Mouse (Mus musculus) lung, embryonic 16.5 days (tissue): ENCODE measurements around the gene Srm. TPM values are rescaled to one million over a fixed set of nuclear protein-coding genes. Genes with fewer than 3 reads are reported as not detected.

Experiments
- ATAC-seq: fragments of 200-750 bp; cut with Nextera tagmentation; 2 replicates; pipeline ENCODE4 v1.8.0; 2017; ENCODE audit warnings: low read depth, mild to moderate bottlenecking, moderate library complexity
- H3K27ac ChIP-seq: fragments of 300-500 bp; sonication (generic); 2 replicates; pipeline ENCODE4 v1.5.1; 2014; ENCODE audit warnings: mild to moderate bottlenecking, control low read depth, low read length
- H3K27me3 ChIP-seq: fragments of 300-500 bp; sonication (generic); 2 replicates; pipeline ENCODE4 v1.6.1; 2014; ENCODE audit warnings: low read depth, low read length, mixed read lengths; ENCODE audit not compliant: control insufficient read depth, insufficient read depth
- H3K36me3 ChIP-seq: fragments of 300-500 bp; sonication (generic); 2 replicates; pipeline ENCODE4 v1.6.1; 2014; ENCODE audit warnings: low read length; ENCODE audit not compliant: control insufficient read depth, insufficient read depth
- H3K4me1 ChIP-seq: fragments of 300-500 bp; sonication (generic); replicated peaks from 2 replicates; pipeline ENCODE4 v1.6.1; 2014; ENCODE audit warnings: low read length, mixed read lengths; ENCODE audit not compliant: control insufficient read depth, insufficient read depth
- H3K4me2 ChIP-seq: fragments of 300-500 bp; sonication (generic); 2 replicates; pipeline ENCODE4 v1.6.1; 2014; ENCODE audit warnings: low read depth, low read length, control low read depth
- H3K4me3 ChIP-seq: fragments of 300-500 bp; sonication (generic); 2 replicates; pipeline ENCODE4 v1.5.1; 2014; ENCODE audit warnings: mild to moderate bottlenecking, low read length, control low read depth
- H3K9ac ChIP-seq: fragments of 300-500 bp; sonication (generic); 2 replicates; pipeline ENCODE4 v1.6.1; 2014; ENCODE audit warnings: low read length, control low read depth
- H3K9me3 ChIP-seq: fragments of 300-500 bp; sonication (generic); 2 replicates; pipeline ENCODE4 v1.6.1; 2016; ENCODE audit warnings: low read length; ENCODE audit not compliant: control insufficient read depth
- WGBS: fragments of 180-500 bp; shearing (Covaris S2); extraction: QIAGEN DNeasy Blood & Tissue Kit; methylation state at CpG from one replicate; pipeline ENCODE4 v1.1.7; 2014; 5-methylcytosine and 5-hydroxymethylcytosine counted together
- polyA plus RNA-seq: library from polyadenylated mRNA; unstranded; fragments of >200 nt; fragmentation: Nextera tagmentation; extraction: Ambion mirVana; gene quantifications from 2 replicates; pipeline ENCODE4 v1.2.1, GENCODE M21; 2015

Srm gene
- polyA plus RNA-seq, 1 experiment from 2014 or later = 126 TPM

DNA sequence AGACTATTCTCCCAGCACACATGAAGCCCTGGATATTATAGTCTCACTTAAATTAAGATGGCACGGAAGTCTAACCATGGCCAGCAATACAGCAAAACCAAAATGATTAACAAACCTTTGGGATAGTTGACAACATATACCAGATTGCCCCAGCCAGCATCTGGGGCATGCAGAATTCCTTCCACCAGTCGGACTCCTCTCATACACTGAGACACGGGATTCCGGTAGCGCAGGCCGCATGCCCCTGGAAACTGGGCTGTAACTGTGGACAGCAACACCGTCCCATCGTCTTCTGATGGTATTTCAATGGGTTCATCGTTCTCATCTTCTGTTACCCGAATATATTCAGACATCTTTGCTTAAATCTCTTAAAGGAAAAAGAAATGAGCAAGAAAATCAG, 33.7 kb downstream of the Srm start:
- Histone ChIP-seq H3K36me3 (peaks cover 40% of the 10 kb centered on the region), H3K27ac (no peak overlapping the region), H3K4me2 (peak overlapping the region; percentile 70), H3K9me3 (no peaks in the 10 kb centered on the region), H3K4me3 (peak overlapping the region; percentile 97), H3K9ac (0 out of 2 replicates have a peak overlapping the region, but pooled peaks have one; percentile 5), H3K4me1 (peaks cover 22% of the 10 kb centered on the region), H3K27me3 (no peaks in the 10 kb centered on the region)
- ATAC-seq = no peak
- 74% methylated on average over 10 of the region's 10 CpGs for WGBS

DNA sequence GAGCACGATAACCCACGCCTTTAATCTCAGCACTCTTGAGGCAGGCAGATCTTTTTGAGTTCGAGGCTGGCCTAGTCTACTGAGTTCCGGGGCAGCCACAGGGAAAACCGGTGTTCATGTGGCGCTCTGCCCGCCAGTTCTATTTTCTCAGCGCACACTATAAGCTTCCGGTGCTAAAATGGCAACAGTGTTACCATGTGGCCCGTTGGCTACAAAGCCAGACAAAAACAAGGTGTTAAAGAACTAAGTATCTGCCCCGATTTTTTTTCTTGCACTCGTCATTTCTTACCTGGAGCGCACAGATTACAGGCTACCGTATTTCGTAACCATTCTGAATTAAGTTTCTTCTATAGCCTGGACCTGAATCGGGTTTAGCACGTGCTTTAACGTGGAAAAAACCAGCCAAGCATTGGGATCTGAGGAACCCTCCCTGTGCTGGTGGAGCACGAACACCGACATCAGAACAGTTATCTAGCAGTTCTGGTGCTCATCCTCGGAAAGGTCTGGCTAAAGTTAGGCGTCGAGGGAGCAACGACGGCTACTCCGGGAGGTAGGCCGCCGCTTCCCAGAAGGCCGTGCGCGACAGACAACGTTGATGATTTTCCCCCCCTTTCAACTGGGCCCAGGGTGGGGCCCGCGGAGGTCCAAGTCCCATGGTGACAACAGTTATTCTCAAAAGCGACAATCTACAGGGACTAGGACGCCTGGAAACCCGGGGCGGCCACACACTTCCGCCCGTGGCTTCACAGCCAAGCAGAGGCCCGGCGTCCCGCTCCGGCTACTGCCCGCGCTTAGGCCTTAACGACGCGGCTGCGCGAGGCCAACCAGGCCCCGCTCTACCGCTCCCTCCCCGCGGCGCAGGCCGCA, 34.7 kb downstream of the Srm start:
- Histone ChIP-seq H3K9ac (peak overlapping the region; percentile 99), H3K36me3 (peaks cover 35% of the 10 kb centered on the region), H3K9me3 (no peaks in the 10 kb centered on the region), H3K27ac (peak overlapping the region; percentile 91), H3K27me3 (no peaks in the 10 kb centered on the region), H3K4me1 (peaks cover 22% of the 10 kb centered on the region), H3K4me3 (peak overlapping the region; percentile 97), H3K4me2 (peak overlapping the region; percentile 70)
- ATAC-seq = peak; percentile 71
- whole genome bisulfite sequencing = under 1% methylated on average over 57 of the region's 57 CpGs

DNA sequence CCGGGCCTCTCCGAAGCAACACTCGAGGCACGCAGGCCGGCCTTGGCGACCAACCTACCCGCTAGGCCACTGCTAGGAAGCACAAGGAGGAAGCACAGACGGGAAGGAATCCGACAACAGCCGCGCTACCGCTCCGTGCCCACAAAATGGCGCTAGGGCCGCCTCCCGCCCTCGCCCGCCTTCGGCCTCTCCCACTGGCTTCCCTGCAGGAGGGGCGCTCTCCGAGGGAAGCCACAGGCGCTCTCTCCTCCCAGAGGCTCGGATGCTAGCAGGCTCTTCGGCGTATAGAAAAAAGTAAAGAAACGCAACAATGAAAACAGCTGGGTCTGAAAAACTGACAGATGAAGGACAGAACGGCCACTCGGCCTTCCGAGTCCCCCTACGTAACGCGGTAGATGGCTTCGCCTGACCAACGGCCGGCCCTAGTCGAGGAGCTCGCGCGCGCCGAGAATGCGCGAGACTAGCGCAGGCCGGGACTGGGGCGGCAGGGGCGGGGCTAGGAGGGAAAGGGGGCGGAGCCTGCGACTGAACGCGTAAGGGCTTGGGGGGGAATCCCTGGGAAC, 35.4 kb downstream of the Srm start, which contains the start of gene Tardbp:
Gene Tardbp, minus strand, starts transcription at position 397 of the 563 bp plus-strand sequence.
- H3K9me3 ChIP-seq = no peaks in the 10 kb centered on the region
- peak within 1 kb of the TSS; percentile 91 for H3K27ac ChIP-seq
- peak within 1 kb of the TSS; percentile 99 for H3K9ac ChIP-seq
- H3K36me3 ChIP-seq = peaks cover 28% of the 10 kb centered on the region
- H3K4me1 ChIP-seq = peaks cover 16% of the 10 kb centered on the region
- peak; percentile 96 for ATAC-seq
- H3K4me2 ChIP-seq = peak within 1 kb of the TSS; percentile 70
- H3K27me3 ChIP-seq = no peaks in the 10 kb centered on the region
- WGBS = under 1% methylated on average over 51 of the region's 51 CpGs
- H3K4me3 ChIP-seq = peak within 1 kb of the TSS; percentile 97

DNA sequence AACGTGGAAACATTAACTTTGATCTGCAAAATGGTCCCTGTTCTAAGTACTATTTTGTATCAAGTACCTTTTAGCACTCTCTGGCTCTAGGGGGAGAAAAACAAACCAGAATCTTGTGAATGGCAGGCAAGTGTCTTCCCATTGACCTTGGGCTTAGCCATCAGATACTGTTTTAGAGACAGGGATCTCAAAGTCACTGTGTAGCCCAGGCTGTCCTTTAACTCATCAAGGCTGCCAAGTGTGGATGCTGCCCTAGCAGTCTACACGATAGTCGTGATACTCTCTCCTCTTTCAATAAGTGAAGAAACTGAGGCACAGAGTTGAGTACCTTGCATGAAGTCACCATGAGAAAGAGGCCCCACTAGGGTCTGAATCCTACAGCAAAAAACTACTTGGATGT, 35.9 kb downstream of the Srm start:
- H3K4me1 ChIP-seq = peaks cover 14% of the 10 kb centered on the region
- H3K9ac ChIP-seq = peak overlapping the region; percentile 99
- H3K27me3 ChIP-seq = no peaks in the 10 kb centered on the region
- H3K9me3 ChIP-seq = no peaks in the 10 kb centered on the region
- WGBS = 59% methylated on average over 3 of the region's 3 CpGs
- H3K4me2 ChIP-seq = peak overlapping the region; percentile 39
- no peak overlapping the region for H3K27ac ChIP-seq
- H3K36me3 ChIP-seq = peaks cover 26% of the 10 kb centered on the region
- peak; percentile 1 for ATAC-seq
- H3K4me3 ChIP-seq = peak overlapping the region; percentile 97

DNA sequence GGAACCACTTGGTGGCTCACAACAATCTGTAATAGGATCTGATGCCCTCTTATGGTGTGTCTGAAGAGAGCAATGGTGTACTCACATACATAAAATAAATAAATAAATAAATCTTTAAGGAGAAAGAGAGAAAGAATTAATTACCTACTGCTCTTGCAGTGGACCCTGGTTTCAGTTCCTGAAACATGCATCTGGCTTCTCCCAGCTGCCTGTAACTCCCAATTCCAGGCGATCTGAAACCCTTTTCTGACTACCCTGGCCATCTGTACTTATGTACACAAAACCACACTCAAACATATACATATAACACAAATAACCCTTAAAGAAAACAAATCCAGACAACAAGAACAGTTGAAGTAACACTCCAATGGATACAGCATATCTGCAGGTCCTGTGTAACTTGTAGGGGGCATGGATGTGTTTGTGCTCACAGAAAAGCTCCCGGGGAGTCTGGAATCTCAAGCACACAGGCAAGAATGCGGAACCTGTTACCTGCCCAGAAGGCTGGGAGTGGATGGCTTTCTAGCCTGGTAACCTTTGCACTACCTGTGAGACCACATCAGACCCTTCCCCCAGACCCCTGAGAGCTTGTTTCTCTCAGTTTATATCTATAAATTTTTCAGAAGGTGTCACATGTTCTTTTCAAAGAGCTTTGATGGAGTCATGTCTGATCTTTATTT, 40.9 kb downstream of the Srm start:
- Histone ChIP-seq H3K27ac (peak overlapping the region; percentile 72), H3K4me1 (no peaks in the 10 kb centered on the region; the same call in 1 of the 2 replicates), H3K9me3 (no peaks in the 10 kb centered on the region), H3K4me3 (no peak overlapping the region), H3K4me2 (no peak overlapping the region), H3K36me3 (no peaks in the 10 kb centered on the region), H3K27me3 (no peaks in the 10 kb centered on the region), H3K9ac (no peak overlapping the region)
- WGBS = 41% methylated on average over 3 of the region's 3 CpGs
- ATAC-seq = peak; percentile 83

DNA sequence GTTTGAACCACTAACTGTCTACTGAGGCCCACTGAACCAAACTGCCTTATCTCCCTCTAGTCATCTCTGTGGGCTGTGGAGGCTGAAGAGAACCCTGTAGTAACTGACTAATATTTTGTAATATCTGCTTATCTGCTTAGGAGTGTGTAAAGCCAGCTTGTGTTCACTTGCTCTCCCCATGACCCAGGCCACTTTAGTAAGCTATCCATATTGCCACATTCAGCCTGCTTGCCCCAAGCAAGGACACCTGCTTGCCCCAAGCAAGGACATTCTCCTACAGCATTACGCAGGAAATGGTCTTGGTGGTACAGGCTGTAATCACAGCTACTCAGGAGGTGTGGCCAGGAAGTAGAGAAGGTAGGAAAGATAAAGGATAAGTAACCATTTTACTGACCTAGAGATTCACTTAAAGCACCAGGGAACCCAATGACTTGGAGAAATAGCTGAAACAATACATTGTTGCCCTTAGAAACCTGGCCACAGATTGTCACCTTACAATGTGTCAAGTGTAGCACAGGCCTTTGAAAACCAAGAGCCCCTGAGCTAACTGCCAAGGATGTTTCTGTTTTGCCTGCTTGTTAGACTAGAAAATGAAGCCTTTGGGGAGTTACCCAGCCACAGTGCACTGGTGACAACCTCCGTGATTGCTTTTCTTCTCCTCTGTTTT, 42.2 kb downstream of the Srm start:
- no peak for ATAC-seq
- WGBS = 60% methylated on average over 2 of the region's 2 CpGs
- Histone ChIP-seq H3K4me3 (no peak overlapping the region), H3K27ac (peak overlapping the region; percentile 37; the same call in 1 of the 2 replicates), H3K9ac (no peak overlapping the region), H3K27me3 (no peaks in the 10 kb centered on the region), H3K4me1 (no peaks in the 10 kb centered on the region; the same call in 1 of the 2 replicates), H3K4me2 (no peak overlapping the region), H3K36me3 (no peaks in the 10 kb centered on the region), H3K9me3 (no peaks in the 10 kb centered on the region)

DNA sequence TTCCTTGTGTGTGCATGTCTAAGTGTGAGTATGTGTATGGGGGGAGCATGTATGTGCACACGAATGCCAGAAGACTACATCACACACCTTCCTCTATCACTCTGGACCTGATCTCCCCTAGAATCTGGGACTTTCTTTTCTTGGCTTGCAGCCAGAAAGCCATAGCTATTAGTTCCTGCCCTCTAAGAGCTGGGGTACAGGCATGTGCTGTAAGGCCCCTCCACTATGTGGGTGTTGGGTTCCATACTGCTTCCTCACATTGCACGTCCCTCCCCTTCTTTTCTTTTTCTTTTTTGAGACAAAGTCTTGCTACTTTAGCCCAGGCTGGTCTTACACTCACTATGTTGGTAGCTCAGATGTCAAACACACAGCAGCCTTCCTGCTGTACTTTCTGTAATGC, 44.0 kb downstream of the Srm start:
- 61% methylated on average over 2 of the region's 2 CpGs for WGBS
- Histone ChIP-seq H3K27ac (no peak overlapping the region), H3K27me3 (no peaks in the 10 kb centered on the region), H3K36me3 (no peaks in the 10 kb centered on the region), H3K4me2 (no peak overlapping the region), H3K9ac (no peak overlapping the region), H3K4me1 (no peaks in the 10 kb centered on the region; the same call in 1 of the 2 replicates), H3K9me3 (no peaks in the 10 kb centered on the region), H3K4me3 (no peak overlapping the region)
- no peak for ATAC-seq

DNA sequence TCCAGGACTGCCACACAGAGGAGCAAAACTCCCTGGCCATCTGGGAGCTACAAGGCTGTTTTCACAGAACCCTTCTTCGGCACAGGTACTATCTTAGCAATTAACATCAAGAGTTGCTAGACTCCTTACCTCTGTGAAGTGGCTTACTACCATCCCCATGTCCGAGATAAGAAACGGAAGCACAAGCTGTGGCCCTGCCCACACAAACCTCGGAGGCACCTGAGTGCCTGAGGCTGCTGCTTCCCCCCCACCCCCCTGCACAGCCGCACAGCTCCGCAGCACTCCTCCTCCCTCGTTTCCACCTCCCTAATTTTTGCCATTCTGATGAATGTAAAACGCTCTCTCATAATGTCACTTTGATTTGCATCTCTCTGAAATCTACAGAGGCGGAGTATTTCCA, 47.0 kb downstream of the Srm start:
- Histone ChIP-seq H3K9ac (no peak overlapping the region), H3K9me3 (no peaks in the 10 kb centered on the region), H3K27ac (no peak overlapping the region), H3K4me2 (0 out of 2 replicates have a peak overlapping the region, but pooled peaks have one; percentile 12), H3K4me3 (no peak overlapping the region), H3K36me3 (no peaks in the 10 kb centered on the region), H3K27me3 (no peaks in the 10 kb centered on the region), H3K4me1 (no peaks in the 10 kb centered on the region; the same call in 1 of the 2 replicates)
- 38% methylated on average over 9 of the region's 9 CpGs for WGBS
- ATAC-seq = 0 out of 2 replicates have a peak, but pooled peaks have one; percentile 57
